Mouse (Mus musculus) lung, postnatal 0 days (tissue): ENCODE measurements around the gene Hspg2.

Experiments
- CTCF ChIP-seq: IDR thresholded peaks from 2 replicates; pipeline ENCODE4 v1.5.1; 2016; ENCODE audit warnings: antibody characterized with exemption, mild to moderate bottlenecking
- EP300 ChIP-seq: IDR thresholded peaks from 2 replicates; pipeline ENCODE4 v1.6.1; 2016; ENCODE audit warnings: antibody characterized with exemption, mild to moderate bottlenecking, control low read depth

GRCm38 (mm10) chr4:137473240-137473639, 4.7 kb downstream of the Hspg2 start:
- TF ChIP-seq EP300 = no peak
- TF ChIP-seq CTCF = no peak
